In the genomic region with DNA sequence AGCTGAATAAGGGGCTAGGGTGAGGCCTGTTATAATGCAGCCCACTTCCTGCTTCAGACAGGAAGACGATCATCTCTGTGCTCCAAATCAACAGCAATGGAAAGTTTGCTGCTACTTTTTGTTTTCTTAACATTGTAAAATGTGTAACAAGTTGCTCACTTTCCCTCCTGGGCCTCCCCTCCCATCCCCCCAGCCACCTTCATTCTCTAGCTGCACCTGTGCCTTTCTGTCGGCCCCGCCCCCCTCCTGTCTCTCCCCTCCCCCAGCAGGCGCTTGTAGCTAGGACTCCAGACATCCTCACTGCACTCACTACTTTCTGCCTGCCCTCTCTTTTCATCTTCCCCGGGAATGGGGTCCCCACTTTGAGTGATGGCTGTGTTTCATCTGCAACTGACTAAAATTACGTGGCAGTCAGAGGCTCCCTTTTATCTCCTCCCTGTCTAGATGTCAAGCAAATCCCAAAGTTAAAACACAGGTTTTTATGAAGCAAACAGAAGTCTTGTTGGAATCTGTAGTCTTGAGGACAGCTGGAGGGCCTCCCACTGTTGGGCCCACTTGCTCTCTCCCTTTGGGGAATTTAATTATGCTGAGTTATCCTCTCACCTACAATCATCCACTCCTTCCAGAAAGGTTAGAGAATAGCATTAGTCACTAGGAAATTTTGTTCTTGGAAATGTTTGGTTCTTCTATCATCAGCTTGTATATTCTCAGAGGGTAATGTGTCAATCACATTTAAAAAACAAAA, we compare ENCODE assay signal across 20 mouse cellular contexts.
A peak's percentile ranks its signal among the peaks of the same experiment; 100 is the strongest.
DNase-seq lines count a peak whose midpoint lies in the region; ATAC-seq lines count a peak whose summit lies in the region.
"Had no signal": no experiment of that assay in that cellular context is flagged by ENCODE, and none has a peak within 500 bp of the region (broad histone marks: within the 10 kb centered on the region; RNA-seq: fewer than 3 reads in every experiment).

No protein-coding gene starts in this region.

- no peak for ATAC-seq in inflammation-experienced regulatory T-cells, adult 6 months
- ATAC-seq: activated CD4-positive, CD25-positive, alpha-beta regulatory T cell, adult 4 months; forebrain, embryonic 15.5 days; liver, embryonic 12.5 days had no signal

- peak; percentile 32 for DNase-seq in testis, postnatal 14 days (ENCODE audit: low spot score)
- no peak for DNase-seq in testis, postnatal 10 days (ENCODE audit: low spot score)
- DNase-seq in ZHBTc4 (ENCODE audit: low read depth, low spot score): peak; percentile 21
- DNase-seq in thymus, adult 18-20 months: peak; percentile 34 to 52
- DNase-seq in thymus, postnatal 4 days: peak; percentile 83
- no peak for DNase-seq in adrenal gland, adult 8-10 months
- no peak for DNase-seq in layer of hippocampus, adult 11-12 months (ENCODE audit: low spot score)
- DNase-seq: adrenal gland, postnatal 36 days; cerebellum, adult 18-20 months; cerebellum, postnatal 36 days; gastrocnemius, postnatal 25 days; heart, postnatal 10 days; kidney, adult 8-10 months; kidney, postnatal 25 days; lung, embryonic 14.5 days; lung, postnatal 4 days had no signal

Comparison
In these comparisons a context has a peak if more than half of its experiments do, and no peak if none do; other contexts are left out.
1. DNase-seq: peak in testis, postnatal 14 days (single experiment), ZHBTc4 (single experiment), thymus, adult 18-20 months (2 of 2) and thymus, postnatal 4 days (single experiment); none in testis, postnatal 10 days (single experiment), adrenal gland, adult 8-10 months (single experiment) and layer of hippocampus, adult 11-12 months (single experiment).